Mouse (Mus musculus): ENCODE data around the gene Ablim1. TPM values are rescaled to one million over a fixed set of nuclear protein-coding genes. Genes with fewer than 3 reads are reported as not detected.

Gene Ablim1
- polyA plus RNA-seq, 1 experiment: 0.01 TPM

GRCm38 (mm10) chr19:57316597-57316996, 1.9 kb upstream of the Ablim1 start:
- Histone ChIP-seq H3K36me3 (ENCODE audit: control insufficient read depth) (no peaks in the 10 kb centered on the region), H3K4me3 (replicated peaks) (no peak overlapping the region), H3K4me1 (ENCODE audit: control insufficient read depth) (peaks cover 2% of the 10 kb centered on the region; the same call in 1 of the 2 replicates), H3K27me3 (ENCODE audit: control insufficient read depth) (peaks cover 28% of the 10 kb centered on the region), H3K9me3 (ENCODE audit: control insufficient read depth, low read length) (no peaks in the 10 kb centered on the region)
- TF ChIP-seq TAL1 (IDR thresholded peaks at IDR 0.05; ENCODE audit: low read length) (no peak), GATA1 (IDR thresholded peaks at IDR 0.05; ENCODE audit: low read length) (no peak)

DNA sequence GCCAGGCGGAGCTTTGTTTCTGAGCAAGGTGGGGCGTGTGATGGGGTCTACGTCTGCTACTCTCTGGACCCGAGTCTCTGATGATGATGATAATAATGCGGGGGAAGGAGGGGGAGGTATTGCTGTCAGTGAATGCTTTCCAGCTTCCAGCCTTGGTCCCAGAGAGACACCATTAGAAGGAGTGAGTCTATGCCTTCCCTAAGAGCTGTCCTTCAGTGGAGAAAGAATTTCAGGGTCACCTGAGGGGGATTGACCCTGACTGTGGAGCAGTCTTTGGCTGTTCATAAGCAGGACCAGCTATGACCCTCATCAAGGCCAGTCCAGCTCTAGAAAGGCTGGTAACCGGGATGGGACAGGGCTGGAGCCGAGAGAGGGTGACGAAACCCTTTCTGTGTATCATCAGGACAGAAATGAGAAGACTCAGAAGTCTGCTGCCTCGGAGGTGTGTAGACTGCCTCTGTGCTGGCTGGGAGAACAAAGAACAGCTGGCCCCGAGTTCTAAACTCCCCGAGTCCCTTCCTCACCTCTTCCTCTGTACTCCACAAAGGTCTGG, 370 bp upstream of the Ablim1 start:
- H3K4me3 ChIP-seq (replicated peaks): peak overlapping the region; percentile 57
- H3K4me1 ChIP-seq (ENCODE audit: control insufficient read depth): peaks cover 2% of the 10 kb centered on the region; the same call in 1 of the 2 replicates
- H3K9me3 ChIP-seq (ENCODE audit: control insufficient read depth, low read length): no peaks in the 10 kb centered on the region
- TF ChIP-seq GATA1 (IDR thresholded peaks at IDR 0.05; ENCODE audit: low read length) (no peak), TAL1 (IDR thresholded peaks at IDR 0.05; ENCODE audit: low read length) (no peak)
- H3K27me3 ChIP-seq (ENCODE audit: control insufficient read depth): peaks cover 28% of the 10 kb centered on the region
- H3K36me3 ChIP-seq (ENCODE audit: control insufficient read depth): no peaks in the 10 kb centered on the region

DNA sequence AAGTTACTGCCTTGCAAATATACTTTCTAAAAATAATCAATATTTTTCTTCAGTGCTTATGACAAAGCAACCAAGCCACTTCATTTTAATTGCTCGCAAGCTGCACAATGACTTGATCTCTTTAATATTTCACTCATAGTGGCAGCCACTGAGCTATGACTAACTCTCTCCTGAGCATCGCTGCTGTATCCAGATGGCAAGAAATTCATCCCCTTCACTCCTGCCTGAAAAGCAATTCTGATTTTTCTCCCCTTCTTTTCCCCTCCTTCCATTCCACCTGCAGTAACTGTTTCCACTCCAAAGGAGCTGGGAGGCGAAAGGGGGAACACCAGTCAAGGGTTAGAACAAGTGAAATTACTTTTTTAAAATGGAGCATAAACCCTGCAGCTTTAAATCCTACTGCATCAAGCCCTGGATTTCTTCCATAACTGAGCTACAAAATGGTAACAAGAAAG, 801 bp downstream of the Ablim1 start:
- peaks cover 28% of the 10 kb centered on the region for H3K27me3 ChIP-seq (ENCODE audit: control insufficient read depth)
- TF ChIP-seq GATA1 (IDR thresholded peaks at IDR 0.05; ENCODE audit: low read length): no peak
- no peak for TF ChIP-seq TAL1 (IDR thresholded peaks at IDR 0.05; ENCODE audit: low read length)
- no peaks in the 10 kb centered on the region for H3K9me3 ChIP-seq (ENCODE audit: control insufficient read depth, low read length)
- H3K4me3 ChIP-seq (replicated peaks): no peak overlapping the region
- H3K4me1 ChIP-seq (ENCODE audit: control insufficient read depth): peaks cover 2% of the 10 kb centered on the region; the same call in 1 of the 2 replicates
- H3K36me3 ChIP-seq (ENCODE audit: control insufficient read depth): no peaks in the 10 kb centered on the region

DNA sequence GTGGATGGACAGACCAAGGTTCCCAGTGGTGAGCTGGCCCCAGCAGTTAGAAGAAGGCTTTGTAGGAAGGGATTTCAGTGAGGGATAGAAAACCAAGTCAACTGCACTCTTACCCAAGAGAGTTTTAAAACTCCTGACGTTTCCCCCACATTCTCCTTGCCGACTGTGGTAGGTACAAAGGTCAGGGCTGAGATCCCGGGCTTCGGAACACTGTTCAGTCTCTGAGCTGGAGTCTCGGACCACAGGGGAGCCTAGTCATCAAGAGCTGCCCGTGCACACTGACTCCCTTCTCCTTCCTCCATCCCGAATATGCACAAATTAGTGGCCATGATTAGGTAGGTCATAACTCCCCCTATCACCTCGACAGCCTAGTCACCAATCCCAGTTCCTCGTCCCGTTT, 1.5 kb downstream of the Ablim1 start:
- TF ChIP-seq GATA1 (IDR thresholded peaks at IDR 0.05; ENCODE audit: low read length) (no peak), TAL1 (IDR thresholded peaks at IDR 0.05; ENCODE audit: low read length) (no peak)
- no peaks in the 10 kb centered on the region for H3K9me3 ChIP-seq (ENCODE audit: control insufficient read depth, low read length)
- H3K4me1 ChIP-seq (ENCODE audit: control insufficient read depth): peaks cover 2% of the 10 kb centered on the region; the same call in 1 of the 2 replicates
- H3K36me3 ChIP-seq (ENCODE audit: control insufficient read depth): no peaks in the 10 kb centered on the region
- H3K4me3 ChIP-seq (replicated peaks): no peak overlapping the region
- H3K27me3 ChIP-seq (ENCODE audit: control insufficient read depth): peaks cover 28% of the 10 kb centered on the region

GRCm38 (mm10) chr19:57309980-57310379, 4.7 kb downstream of the Ablim1 start:
- no peak overlapping the region for H3K4me3 ChIP-seq (replicated peaks)
- H3K4me1 ChIP-seq (ENCODE audit: control insufficient read depth): peaks cover 2% of the 10 kb centered on the region; the same call in 1 of the 2 replicates
- H3K9me3 ChIP-seq (ENCODE audit: control insufficient read depth, low read length): no peaks in the 10 kb centered on the region
- H3K27me3 ChIP-seq (ENCODE audit: control insufficient read depth): peaks cover 19% of the 10 kb centered on the region
- no peak for TF ChIP-seq TAL1 (IDR thresholded peaks at IDR 0.05; ENCODE audit: low read length)
- TF ChIP-seq GATA1 (IDR thresholded peaks at IDR 0.05; ENCODE audit: low read length): no peak
- no peaks in the 10 kb centered on the region for H3K36me3 ChIP-seq (ENCODE audit: control insufficient read depth)

DNA sequence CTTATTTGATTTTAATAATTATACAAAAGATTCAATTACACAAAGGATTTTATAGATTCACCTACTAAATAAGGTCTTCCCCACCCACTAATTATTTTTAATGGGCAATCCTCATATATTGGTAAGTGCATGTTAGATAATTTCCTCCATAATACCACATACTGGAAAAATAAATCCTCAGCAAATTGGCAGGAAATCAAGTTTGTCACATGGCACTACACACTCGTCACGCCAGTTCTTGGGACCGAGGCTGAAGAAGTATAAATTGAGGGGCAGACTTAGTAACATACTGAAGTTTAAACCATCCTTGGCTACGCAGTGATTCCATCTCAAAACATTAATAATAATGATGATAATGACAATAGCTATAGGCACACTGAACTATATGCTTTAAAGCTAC, 8.1 kb downstream of the Ablim1 start:
- Histone ChIP-seq H3K9me3 (ENCODE audit: control insufficient read depth, low read length) (no peaks in the 10 kb centered on the region), H3K27me3 (ENCODE audit: control insufficient read depth) (no peaks in the 10 kb centered on the region), H3K4me1 (ENCODE audit: control insufficient read depth) (no peaks in the 10 kb centered on the region), H3K4me3 (replicated peaks) (no peak overlapping the region), H3K36me3 (ENCODE audit: control insufficient read depth) (no peaks in the 10 kb centered on the region)
- TF ChIP-seq TAL1 (IDR thresholded peaks at IDR 0.05; ENCODE audit: low read length) (no peak), GATA1 (IDR thresholded peaks at IDR 0.05; ENCODE audit: low read length) (no peak)

DNA sequence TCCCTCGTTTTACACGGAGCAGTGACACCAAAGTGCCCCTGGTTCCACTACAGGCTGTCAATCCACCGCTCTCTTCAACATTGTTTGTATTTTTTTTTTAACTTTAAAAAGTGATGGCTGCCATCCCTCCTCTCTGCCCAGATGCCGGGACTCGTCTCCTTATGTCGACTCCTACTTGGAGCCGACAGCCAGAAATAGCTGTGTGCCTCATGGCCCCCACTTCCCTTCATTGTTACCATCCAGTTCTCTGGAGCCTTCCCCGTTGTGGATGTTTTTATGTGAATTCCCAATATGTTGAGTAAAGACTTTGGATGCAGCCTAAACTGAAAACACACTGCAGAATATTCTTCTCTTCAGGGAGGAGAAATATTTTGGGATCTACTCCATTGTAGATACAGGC, 8.7 kb downstream of the Ablim1 start:
- no peaks in the 10 kb centered on the region for H3K4me1 ChIP-seq (ENCODE audit: control insufficient read depth)
- no peak for TF ChIP-seq TAL1 (IDR thresholded peaks at IDR 0.05; ENCODE audit: low read length)
- TF ChIP-seq GATA1 (IDR thresholded peaks at IDR 0.05; ENCODE audit: low read length): no peak
- H3K36me3 ChIP-seq (ENCODE audit: control insufficient read depth): no peaks in the 10 kb centered on the region
- H3K27me3 ChIP-seq (ENCODE audit: control insufficient read depth): no peaks in the 10 kb centered on the region
- no peaks in the 10 kb centered on the region for H3K9me3 ChIP-seq (ENCODE audit: control insufficient read depth, low read length)
- H3K4me3 ChIP-seq (replicated peaks): no peak overlapping the region

DNA sequence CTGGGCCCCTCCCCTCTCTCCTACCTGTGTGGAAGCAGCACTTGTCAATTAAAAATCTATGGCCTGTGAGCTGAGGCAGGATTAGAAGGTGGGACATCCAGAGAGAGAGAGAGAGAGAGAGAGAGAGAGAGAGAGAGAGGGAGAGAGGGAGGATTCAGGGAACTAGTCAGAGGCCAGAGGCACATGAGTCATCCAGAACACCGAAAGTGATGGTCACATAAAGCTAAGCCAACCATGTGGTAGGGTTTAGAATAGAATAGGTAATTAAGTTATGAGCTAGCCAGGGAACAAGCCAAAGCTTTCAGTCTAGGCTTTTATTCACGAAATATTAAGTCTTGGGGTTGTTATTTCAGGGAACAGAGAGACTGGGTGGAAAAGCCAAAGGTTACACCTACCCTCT, 10.1 kb downstream of the Ablim1 start:
- Histone ChIP-seq H3K4me1 (ENCODE audit: control insufficient read depth) (no peaks in the 10 kb centered on the region), H3K27me3 (ENCODE audit: control insufficient read depth) (no peaks in the 10 kb centered on the region), H3K9me3 (ENCODE audit: control insufficient read depth, low read length) (no peaks in the 10 kb centered on the region), H3K4me3 (replicated peaks) (no peak overlapping the region), H3K36me3 (ENCODE audit: control insufficient read depth) (no peaks in the 10 kb centered on the region)
- TF ChIP-seq TAL1 (IDR thresholded peaks at IDR 0.05; ENCODE audit: low read length): no peak
- TF ChIP-seq GATA1 (IDR thresholded peaks at IDR 0.05; ENCODE audit: low read length): no peak

DNA sequence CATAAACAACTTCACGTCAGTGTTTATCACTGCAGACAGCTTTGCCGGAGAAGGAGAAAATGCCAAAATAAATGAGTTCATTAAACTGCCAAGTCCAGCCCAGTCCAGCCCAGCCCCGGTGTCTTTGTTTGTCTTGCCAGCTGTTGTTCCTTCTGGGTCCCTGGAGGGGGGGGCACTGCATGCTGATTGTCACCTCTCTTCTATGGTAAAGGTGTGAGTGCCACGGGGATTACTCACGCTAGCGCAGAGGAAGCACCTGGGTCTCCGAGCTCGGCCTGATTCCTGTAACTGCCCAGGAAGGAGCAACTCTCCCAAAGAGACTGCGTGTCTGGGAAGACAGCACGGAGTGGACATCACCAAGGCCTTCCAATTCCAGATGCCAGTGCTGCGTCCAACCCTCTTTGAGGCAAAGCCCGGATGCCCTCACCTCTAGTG, 12.7 kb downstream of the Ablim1 start:
- Histone ChIP-seq H3K4me3 (replicated peaks) (no peak overlapping the region), H3K27me3 (ENCODE audit: control insufficient read depth) (no peaks in the 10 kb centered on the region), H3K36me3 (ENCODE audit: control insufficient read depth) (no peaks in the 10 kb centered on the region), H3K9me3 (ENCODE audit: control insufficient read depth, low read length) (no peaks in the 10 kb centered on the region), H3K4me1 (ENCODE audit: control insufficient read depth) (no peaks in the 10 kb centered on the region; the same call in 1 of the 2 replicates)
- no peak for TF ChIP-seq TAL1 (IDR thresholded peaks at IDR 0.05; ENCODE audit: low read length)
- no peak for TF ChIP-seq GATA1 (IDR thresholded peaks at IDR 0.05; ENCODE audit: low read length)

DNA sequence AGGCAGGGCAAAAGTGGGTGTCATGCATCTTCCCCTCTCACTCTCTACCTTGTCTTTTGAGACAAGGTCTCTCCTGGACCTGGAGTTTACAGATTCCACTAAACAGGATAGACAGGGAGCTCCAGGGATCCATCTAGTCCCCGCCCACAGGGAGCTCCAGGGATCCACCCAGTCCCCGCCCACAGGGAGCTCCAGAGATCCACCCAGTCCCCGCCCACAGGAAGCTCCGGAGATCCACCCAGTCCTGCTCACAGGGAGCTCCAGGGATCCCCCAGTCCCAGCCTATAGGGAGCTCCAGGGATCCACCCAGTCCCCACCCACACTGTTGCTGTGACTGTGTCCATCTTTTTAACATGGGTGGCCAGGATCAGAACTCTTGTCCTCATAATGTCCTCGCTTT, 16.7 kb downstream of the Ablim1 start:
- Histone ChIP-seq H3K36me3 (ENCODE audit: control insufficient read depth) (no peaks in the 10 kb centered on the region), H3K9me3 (ENCODE audit: control insufficient read depth, low read length) (no peaks in the 10 kb centered on the region), H3K27me3 (ENCODE audit: control insufficient read depth) (no peaks in the 10 kb centered on the region), H3K4me1 (ENCODE audit: control insufficient read depth) (peaks cover 10% of the 10 kb centered on the region), H3K4me3 (replicated peaks) (no peak overlapping the region)
- TF ChIP-seq GATA1 (IDR thresholded peaks at IDR 0.05; ENCODE audit: low read length) (no peak), TAL1 (IDR thresholded peaks at IDR 0.05; ENCODE audit: low read length) (no peak)
